Mouse (Mus musculus) limb, embryonic 10.5 days (tissue): ENCODE measurements around the gene AW011738. TPM values are rescaled to one million over a fixed set of nuclear protein-coding genes. Genes with fewer than 3 reads are reported as not detected.
A peak's percentile ranks its signal among the peaks of the same experiment; 100 is the strongest.

Experiments
- DNase-seq: peaks from one replicate; pipeline ENCODE4 v3.0.0-alpha.2; 2017; ENCODE audit warnings: low spot score
- H3K27ac ChIP-seq: fragments of 300-500 bp; sonication (generic); 2 replicates; pipeline ENCODE4 v1.5.1; 2016; ENCODE audit warnings: mild to moderate bottlenecking
- H3K27me3 ChIP-seq: fragments of 300-500 bp; sonication (generic); 2 replicates; pipeline ENCODE4 v1.6.1; 2016; ENCODE audit warnings: low read depth, mild to moderate bottlenecking; ENCODE audit not compliant: poor library complexity, severe bottlenecking
- H3K36me3 ChIP-seq: fragments of 300-500 bp; sonication (generic); 2 replicates; pipeline ENCODE4 v1.6.1; 2016; ENCODE audit warnings: mild to moderate bottlenecking, moderate library complexity
- H3K4me1 ChIP-seq: fragments of 300-500 bp; sonication (generic); 2 replicates; pipeline ENCODE4 v1.6.1; 2016
- H3K4me3 ChIP-seq: fragments of 300-500 bp; sonication (generic); 2 replicates; pipeline ENCODE4 v1.5.1; 2016; ENCODE audit warnings: mild to moderate bottlenecking, moderate library complexity
- H3K9me3 ChIP-seq: fragments of 300-500 bp; sonication (generic); replicated peaks from 2 replicates; pipeline ENCODE4 v1.6.1; 2016; ENCODE audit warnings: mild to moderate bottlenecking
- WGBS: fragments of 180-500 bp; shearing (Covaris S2); methylation state at CpG from one replicate; pipeline ENCODE4 v1.1.7; 2016; 5-methylcytosine and 5-hydroxymethylcytosine counted together
- polyA plus RNA-seq: library from polyadenylated mRNA; unstranded; fragments of >200 nt; fragmentation: Nextera tagmentation; extraction: Ambion mirVana; gene quantifications from 2 replicates; pipeline ENCODE4 v1.2.1, GENCODE M21; 2016

Gene AW011738
- polyA plus RNA-seq: 1.1 and 1.2 TPM in 2 replicates

DNA sequence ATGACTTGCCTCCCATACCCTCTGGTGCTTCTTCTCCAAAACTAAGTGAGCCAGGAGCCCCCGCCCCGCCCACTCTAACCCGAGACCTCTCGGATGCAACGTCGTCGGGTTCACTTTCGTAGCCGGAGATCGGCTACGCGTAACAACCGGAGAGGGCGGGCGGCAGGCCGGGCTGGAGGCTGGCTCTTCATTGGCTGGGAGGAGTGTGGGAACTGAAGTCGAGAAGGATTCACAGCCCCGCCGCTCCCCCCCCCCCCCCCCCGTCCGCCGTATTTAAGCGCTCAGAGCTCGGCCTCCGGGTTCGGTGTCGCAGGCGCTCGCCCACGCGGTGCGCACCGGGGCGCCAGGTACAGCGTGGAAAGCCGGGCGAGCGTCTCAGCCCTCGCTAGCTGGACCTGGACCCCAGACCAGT, at the start of gene AW011738:
TSS of gene AW011738 (plus strand) at position 304 of the 412 bp plus-strand sequence.
- WGBS: under 1% methylated on average over 32 of the region's 39 CpGs
- no peaks in the 10 kb centered on the region for H3K36me3 ChIP-seq
- H3K27ac ChIP-seq: peak within 1 kb of the TSS; percentile 77
- peaks cover 23% of the 10 kb centered on the region for H3K4me1 ChIP-seq
- peak within 1 kb of the TSS; percentile 67 for H3K4me3 ChIP-seq
- DNase-seq: peak; percentile 82
- peaks cover 42% of the 10 kb centered on the region for H3K27me3 ChIP-seq
- H3K9me3 ChIP-seq: no peaks in the 10 kb centered on the region

DNA sequence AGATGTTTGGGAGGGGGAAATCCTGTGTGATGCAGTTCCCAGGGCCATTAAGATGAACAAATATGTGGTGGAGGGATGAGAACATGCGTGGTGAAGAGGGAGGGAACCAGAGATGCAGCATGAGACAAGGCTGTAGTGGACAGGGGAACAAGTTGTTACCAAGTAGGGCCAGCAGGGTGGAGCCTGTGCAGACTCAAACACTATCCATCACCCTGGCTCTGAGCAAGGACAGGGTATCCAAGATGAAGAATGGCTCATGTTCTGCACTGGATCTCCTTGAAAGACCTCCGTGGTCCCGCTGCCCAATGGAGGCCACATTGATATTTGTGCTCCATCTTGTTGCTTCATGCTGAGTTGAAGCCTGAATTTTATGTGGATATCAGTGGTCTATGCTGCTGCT, 48.3 kb upstream of the AW011738 start:
- no peaks in the 10 kb centered on the region for H3K36me3 ChIP-seq
- no peak for DNase-seq
- H3K9me3 ChIP-seq: peaks cover 4% of the 10 kb centered on the region; the same call in 1 of the 2 replicates
- no peaks in the 10 kb centered on the region for H3K27me3 ChIP-seq
- H3K4me1 ChIP-seq: no peaks in the 10 kb centered on the region
- WGBS: 91% methylated on average over 3 of the region's 3 CpGs
- H3K27ac ChIP-seq: no peak overlapping the region
- no peak overlapping the region for H3K4me3 ChIP-seq

DNA sequence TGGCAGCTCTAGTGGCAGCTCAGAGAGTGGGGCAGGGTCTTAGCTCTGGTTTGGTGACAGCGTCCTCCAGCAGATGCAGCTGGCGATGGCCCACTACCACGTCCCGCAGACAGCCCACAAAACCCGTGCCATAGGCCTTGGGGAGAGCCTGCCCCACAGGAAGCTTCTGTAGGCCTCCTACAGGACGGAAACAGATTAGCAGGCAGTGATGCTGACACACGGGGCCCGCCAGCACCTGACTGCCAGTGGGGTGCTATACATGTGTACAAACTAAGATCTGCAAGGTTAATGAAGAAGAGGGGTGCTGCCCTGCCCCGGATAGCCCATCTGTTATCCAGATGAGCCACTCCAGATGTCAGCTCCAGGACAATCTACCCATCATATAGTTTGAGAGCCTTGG, 36.6 kb upstream of the AW011738 start:
- Histone ChIP-seq H3K27me3 (no peaks in the 10 kb centered on the region), H3K36me3 (peaks cover 98% of the 10 kb centered on the region), H3K4me1 (no peaks in the 10 kb centered on the region), H3K4me3 (no peak overlapping the region), H3K27ac (no peak overlapping the region), H3K9me3 (peaks cover 3% of the 10 kb centered on the region; the same call in 1 of the 2 replicates)
- DNase-seq: no peak
- 96% methylated on average over 9 of the region's 9 CpGs for WGBS

DNA sequence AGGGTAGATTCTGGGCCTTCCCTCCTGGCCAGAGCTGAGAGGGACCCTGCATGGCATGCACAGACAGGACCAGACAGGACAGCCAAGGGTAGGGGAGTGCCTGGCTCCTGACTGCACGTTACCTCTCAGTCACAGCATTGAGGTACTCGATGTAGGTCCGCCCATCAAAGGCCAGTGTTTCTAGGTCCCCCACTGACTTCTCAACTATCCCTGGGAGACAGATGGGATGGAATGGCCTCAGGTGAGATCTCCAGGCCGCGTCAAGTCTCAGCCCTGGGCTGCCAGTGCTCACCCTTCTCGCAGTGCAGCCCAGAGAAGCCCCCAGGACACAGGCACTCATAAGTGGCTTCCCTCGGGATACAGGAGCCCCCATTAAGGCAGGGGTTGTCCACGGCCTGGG, 34.5 kb upstream of the AW011738 start:
- Histone ChIP-seq H3K9me3 (no peaks in the 10 kb centered on the region), H3K4me3 (no peak overlapping the region), H3K27ac (no peak overlapping the region), H3K4me1 (no peaks in the 10 kb centered on the region), H3K27me3 (no peaks in the 10 kb centered on the region), H3K36me3 (peaks cover 100% of the 10 kb centered on the region)
- whole genome bisulfite sequencing: 92% methylated on average over 8 of the region's 8 CpGs
- no peak for DNase-seq

DNA sequence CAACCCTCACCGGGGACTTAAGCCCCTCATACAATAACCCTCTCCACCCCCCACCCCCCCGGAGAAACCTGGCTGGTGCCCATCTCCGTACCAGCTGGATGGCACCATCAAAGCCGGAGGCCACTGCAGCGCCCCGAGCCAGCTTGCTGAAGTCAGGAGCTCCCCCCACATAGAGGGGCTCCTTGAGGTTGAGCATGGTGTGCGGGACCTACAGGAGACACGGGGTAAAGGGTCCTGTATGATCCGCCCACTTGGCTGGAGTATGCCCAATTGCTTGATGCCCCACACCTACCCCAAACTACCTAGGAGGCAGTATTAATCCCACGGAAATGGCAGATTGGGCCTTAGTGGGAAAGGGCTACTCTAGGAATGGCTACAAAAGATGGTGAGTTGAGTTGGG, 34.0 kb upstream of the AW011738 start:
- Histone ChIP-seq H3K27me3 (no peaks in the 10 kb centered on the region), H3K4me1 (no peaks in the 10 kb centered on the region), H3K9me3 (no peaks in the 10 kb centered on the region), H3K36me3 (peaks cover 100% of the 10 kb centered on the region), H3K4me3 (no peak overlapping the region), H3K27ac (no peak overlapping the region)
- 93% methylated on average over 10 of the region's 10 CpGs for WGBS
- DNase-seq: no peak

DNA sequence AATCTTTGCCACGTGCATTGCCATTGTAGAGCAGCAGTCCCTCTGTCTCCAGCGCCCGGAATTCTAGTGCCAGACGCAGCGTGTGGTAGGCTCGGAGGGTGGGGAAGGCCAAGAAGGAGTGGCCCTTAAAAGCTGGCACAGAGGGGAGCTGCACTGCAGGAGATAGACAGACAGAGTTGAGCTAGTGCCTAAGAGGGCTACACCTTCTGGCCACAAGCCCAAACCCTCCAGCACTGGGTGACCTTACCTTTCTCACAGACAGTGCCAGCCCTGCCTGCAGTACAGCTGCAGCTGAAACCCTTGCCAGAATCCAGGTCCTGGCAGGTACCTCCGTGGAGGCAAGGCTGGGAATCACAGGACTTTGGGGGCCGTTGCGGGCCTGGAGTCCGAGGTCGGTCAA, 31.3 kb upstream of the AW011738 start:
- Histone ChIP-seq H3K36me3 (peaks cover 100% of the 10 kb centered on the region), H3K27me3 (no peaks in the 10 kb centered on the region)

DNA sequence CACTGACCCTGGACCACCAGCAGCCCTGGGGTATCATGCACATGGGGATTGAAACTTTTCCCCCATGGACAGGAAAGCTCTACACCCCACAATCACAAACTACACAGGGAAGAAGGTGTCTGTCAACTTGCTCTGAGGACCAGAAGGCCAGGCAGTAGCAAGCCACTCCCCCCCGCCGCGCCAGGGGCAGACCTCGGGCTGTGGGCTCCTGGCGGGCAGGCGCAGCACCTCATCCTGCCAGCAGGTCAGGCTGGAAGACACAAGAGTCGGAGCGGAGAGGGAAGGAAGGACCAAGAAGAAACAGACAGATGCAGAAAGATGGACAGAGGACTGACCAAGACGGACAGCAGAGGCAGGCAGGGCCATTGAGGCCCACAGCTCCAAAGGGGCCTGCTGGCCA, 25.5 kb upstream of the AW011738 start:
- H3K36me3 ChIP-seq: peaks cover 93% of the 10 kb centered on the region
- no peak for DNase-seq
- no peaks in the 10 kb centered on the region for H3K27me3 ChIP-seq
- H3K9me3 ChIP-seq: no peaks in the 10 kb centered on the region
- no peak overlapping the region for H3K27ac ChIP-seq
- no peaks in the 10 kb centered on the region for H3K4me1 ChIP-seq
- 90% methylated on average over 9 of the region's 9 CpGs for WGBS
- H3K4me3 ChIP-seq: no peak overlapping the region

More for the DNA sequence above, 31.3 kb upstream of the AW011738 start:
- 94% methylated on average over 11 of the region's 11 CpGs for WGBS
- no peaks in the 10 kb centered on the region for H3K9me3 ChIP-seq
- H3K27ac ChIP-seq: no peak overlapping the region
- no peaks in the 10 kb centered on the region for H3K4me1 ChIP-seq
- no peak for DNase-seq
- no peak overlapping the region for H3K4me3 ChIP-seq

DNA sequence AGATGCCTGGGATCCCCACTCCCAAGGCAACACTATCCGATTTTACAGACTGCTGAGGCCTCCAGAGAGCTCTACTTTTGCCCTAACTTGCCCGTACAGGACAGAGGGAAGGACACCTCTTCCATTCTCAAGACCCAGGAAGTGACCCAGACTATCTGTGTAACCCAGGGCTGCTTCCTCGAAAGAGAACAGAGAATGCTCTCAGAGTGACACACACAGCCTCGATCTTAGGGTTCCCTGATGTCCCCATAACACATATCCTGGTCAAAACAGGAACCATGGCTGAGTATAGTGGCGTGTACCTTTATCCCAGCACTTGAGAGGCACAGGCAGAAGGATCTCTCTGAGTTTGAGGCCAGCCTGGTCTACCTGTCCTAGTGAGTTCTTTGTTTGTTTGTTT, 19.4 kb upstream of the AW011738 start:
- DNase-seq: no peak
- no peaks in the 10 kb centered on the region for H3K27me3 ChIP-seq
- no peak overlapping the region for H3K27ac ChIP-seq
- H3K36me3 ChIP-seq: peaks cover 68% of the 10 kb centered on the region
- peaks cover 41% of the 10 kb centered on the region for H3K4me1 ChIP-seq
- no peaks in the 10 kb centered on the region for H3K9me3 ChIP-seq
- H3K4me3 ChIP-seq: no peak overlapping the region
- WGBS: 90% methylated on average over 5 of the region's 5 CpGs

DNA sequence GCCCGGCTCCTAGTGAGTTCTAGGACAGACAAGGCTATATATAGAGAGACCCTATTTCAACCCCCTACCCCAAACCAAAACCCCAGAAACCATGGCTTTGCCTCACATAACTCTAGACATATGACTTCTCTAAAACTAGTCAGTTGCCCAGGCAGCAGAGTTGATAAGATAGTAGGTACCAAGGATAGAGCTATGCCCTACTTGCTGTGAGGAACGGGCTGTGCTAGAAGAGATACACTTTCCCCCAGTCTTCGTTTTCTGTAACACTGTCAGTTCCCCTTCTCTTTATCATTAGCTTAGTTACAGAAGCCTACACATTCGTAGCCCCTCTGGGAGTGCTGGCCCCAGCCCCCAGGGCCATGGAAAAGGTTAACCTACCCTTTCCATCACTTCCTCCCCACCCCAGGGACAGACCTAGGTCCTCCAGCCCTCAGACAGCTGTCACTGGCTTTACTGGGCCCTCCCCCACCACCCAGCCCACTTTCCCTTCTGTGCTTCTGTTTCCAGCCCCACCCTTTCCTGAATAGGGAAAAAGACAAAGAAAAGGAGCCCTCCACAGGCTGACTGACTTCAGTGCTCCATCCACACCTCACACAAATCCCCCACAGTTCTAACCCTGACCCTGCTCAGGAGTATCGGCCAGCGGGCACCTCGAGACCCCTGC, 18.7 kb upstream of the AW011738 start:
- 93% methylated on average over 7 of the region's 7 CpGs for WGBS
- Histone ChIP-seq H3K4me1 (peaks cover 48% of the 10 kb centered on the region), H3K27me3 (no peaks in the 10 kb centered on the region), H3K36me3 (peaks cover 61% of the 10 kb centered on the region), H3K4me3 (no peak overlapping the region), H3K9me3 (no peaks in the 10 kb centered on the region), H3K27ac (no peak overlapping the region)
- DNase-seq: no peak

DNA sequence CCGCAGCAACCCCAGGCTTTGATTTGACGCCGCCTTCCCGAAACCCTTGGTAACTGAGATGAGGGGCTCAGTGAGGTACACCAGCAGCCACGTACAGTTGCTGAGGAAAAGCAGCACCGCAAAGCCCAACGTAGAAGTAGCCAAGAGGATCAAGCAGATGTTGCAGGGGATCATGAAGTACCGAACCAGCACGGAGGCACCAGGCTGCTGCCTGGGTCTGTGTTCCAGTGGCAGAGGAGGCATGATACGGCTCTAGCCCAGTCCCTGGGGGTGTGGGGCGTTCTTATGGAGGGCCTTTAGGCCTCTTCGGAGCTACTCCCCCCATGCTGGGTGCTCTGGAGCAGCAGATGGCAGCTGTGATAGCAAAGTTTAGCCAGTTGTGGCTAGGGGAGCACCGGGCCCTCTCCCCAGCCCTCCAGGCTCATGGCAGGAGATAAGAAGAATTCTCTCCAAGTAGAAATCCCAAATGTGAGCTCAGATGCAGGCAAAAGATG, 17.6 kb upstream of the AW011738 start:
- H3K4me3 ChIP-seq: peak overlapping the region; percentile 45
- peaks cover 61% of the 10 kb centered on the region for H3K36me3 ChIP-seq
- no peaks in the 10 kb centered on the region for H3K27me3 ChIP-seq
- H3K27ac ChIP-seq: peak overlapping the region; percentile 85
- no peak for DNase-seq
- peaks cover 57% of the 10 kb centered on the region for H3K4me1 ChIP-seq
- whole genome bisulfite sequencing: 86% methylated on average over 13 of the region's 13 CpGs
- H3K9me3 ChIP-seq: no peaks in the 10 kb centered on the region

DNA sequence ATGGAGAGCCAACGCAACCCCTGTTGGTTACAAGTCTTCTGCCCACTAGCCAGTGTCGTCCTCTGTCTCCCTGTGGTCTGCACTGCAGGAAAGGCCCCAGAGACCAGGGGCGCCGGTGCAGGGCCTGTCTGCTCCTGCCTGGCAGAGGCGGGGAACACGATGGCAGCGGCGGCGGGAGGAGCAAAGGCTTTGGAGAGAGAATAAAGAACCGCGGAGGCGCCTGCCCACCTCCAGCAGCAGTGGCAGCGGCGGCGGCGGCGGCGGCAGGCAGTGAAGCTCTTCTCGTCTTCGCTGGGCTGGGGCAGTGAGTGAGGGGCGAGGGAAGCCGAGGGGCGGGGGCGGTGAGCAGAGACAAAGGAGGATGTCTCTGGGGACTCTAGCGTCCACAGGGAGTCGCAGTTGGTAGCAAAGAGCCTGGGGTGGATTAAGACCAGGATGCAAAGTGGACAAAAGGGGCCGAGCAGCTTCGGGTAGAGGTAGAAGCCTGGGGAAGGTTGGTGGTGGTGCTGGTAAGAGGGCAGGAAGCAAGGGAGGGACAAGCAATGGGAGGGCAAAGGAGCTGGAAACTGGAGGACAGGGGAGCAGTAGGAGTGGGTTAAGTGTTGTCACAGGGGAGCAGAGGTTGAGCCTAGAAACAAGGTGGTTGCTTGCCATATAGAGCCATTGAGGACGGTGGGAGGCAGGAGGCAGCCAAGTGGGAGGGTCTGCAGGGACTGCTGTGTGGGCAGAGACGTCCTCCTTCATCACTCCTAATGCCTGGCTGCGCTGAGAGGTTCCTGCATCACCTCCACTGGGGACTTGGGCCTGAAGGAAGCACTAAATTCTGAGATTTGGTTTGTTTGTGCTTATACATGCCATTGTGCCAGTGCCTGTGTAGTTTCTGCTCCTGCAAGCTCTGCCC, 16.9 kb upstream of the AW011738 start:
- no peaks in the 10 kb centered on the region for H3K27me3 ChIP-seq
- peaks cover 62% of the 10 kb centered on the region for H3K4me1 ChIP-seq
- WGBS: 14% methylated on average over 31 of the region's 31 CpGs
- H3K4me3 ChIP-seq: peak overlapping the region; percentile 45
- H3K27ac ChIP-seq: peak overlapping the region; percentile 85
- peaks cover 66% of the 10 kb centered on the region for H3K36me3 ChIP-seq
- peak; percentile 55 for DNase-seq
- H3K9me3 ChIP-seq: no peaks in the 10 kb centered on the region

DNA sequence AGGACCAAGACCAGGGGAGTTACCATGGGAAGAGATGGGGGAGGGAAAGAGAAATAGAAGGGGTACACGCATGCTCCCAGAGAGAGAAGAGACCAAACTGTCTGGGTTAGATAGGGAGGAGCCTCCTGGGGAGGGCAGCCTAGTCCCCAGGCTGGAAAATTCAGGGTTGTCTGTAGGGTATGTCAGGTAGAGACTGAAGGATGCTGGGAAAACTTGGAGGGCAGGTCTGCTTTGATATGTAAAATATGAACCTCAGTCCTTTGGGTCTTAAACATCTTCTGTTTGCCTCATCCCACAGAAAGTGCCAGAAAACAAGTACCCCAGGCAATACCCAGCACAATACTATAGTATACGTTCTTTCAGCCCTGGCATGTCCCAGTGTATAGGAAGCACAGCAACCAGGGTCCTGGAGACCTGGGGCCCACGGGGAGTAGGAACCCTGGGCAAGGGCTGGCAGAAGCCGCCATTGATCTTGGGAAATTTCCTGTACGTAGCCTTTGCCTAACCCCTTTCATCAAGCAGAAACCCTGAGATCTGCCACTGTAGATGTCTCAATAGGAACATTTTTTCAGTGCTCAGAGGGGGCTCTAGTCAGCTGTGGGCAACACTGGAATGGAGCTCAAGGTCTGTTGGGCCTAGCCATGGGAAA, 14.8 kb upstream of the AW011738 start:
- H3K27ac ChIP-seq: peak overlapping the region; percentile 77
- H3K27me3 ChIP-seq: no peaks in the 10 kb centered on the region
- peak overlapping the region; percentile 3; the same call in 1 of the 2 replicates for H3K4me3 ChIP-seq
- DNase-seq: no peak
- 71% methylated on average over 5 of the region's 5 CpGs for WGBS
- H3K4me1 ChIP-seq: peaks cover 81% of the 10 kb centered on the region
- H3K36me3 ChIP-seq: peaks cover 67% of the 10 kb centered on the region
- no peaks in the 10 kb centered on the region for H3K9me3 ChIP-seq
